Mouse (Mus musculus) CH12.LX (cell line): ENCODE results near the gene Abcd3. TPM values are rescaled to one million over a fixed set of nuclear protein-coding genes. Genes with fewer than 3 reads are reported as not detected.

ENCODE experiments used
- DNase-seq: peaks from one replicate; pipeline ENCODE4 v3.0.0-alpha.2; 2013; ENCODE audit errors: extremely low read depth
- H3K27ac ChIP-seq: 2 replicates; pipeline ENCODE4 v1.5.1; 2012; ENCODE audit warnings: low read depth, mild to moderate bottlenecking, control low read depth, moderate library complexity; ENCODE audit not compliant: insufficient read depth
- H3K27me3 ChIP-seq: replicated peaks from 2 replicates; pipeline ENCODE3; 2012; ENCODE audit warnings: inconsistent platforms
- H3K36me3 ChIP-seq, 2 experiments: replicated peaks in 1 of 2; 2 replicates each; pipeline versions ENCODE3 to v1.6.1; 2012; ENCODE audit warnings: inconsistent platforms in 1 of 2, low read length in 1 of 2, mild to moderate bottlenecking in 1 of 2, mixed read lengths in 1 of 2, moderate library complexity in 1 of 2; ENCODE audit not compliant: control insufficient read depth in 1 of 2, insufficient read depth in 1 of 2
- H3K4me1 ChIP-seq, 2 experiments: 2 replicates each; pipeline ENCODE4 v1.6.1; 2012; ENCODE audit warnings: inconsistent platforms in 1 of 2, moderate library complexity in 1 of 2; ENCODE audit not compliant: insufficient read depth in 2 of 2, control insufficient read depth in 1 of 2
- H3K4me2 ChIP-seq: 2 replicates; pipeline ENCODE4 v1.6.1; 2012; ENCODE audit warnings: low read depth, mild to moderate bottlenecking, control low read depth; ENCODE audit not compliant: poor library complexity, insufficient read depth, severe bottlenecking
- H3K4me3 ChIP-seq, 3 experiments: fragments of 150-350 bp in 1 of 3; sonication (generic) in 1 of 3; replicated peaks in 1 of 3; 2 replicates each; pipeline versions ENCODE3 to v1.5.1; 2011 to 2012; ENCODE audit warnings: low read depth in 2 of 3, low read length in 2 of 3, mild to moderate bottlenecking in 2 of 3, moderate library complexity in 2 of 3, control low read depth in 1 of 3, improper control_type of control experiment in 1 of 3, inconsistent platforms in 1 of 3, mixed read lengths in 1 of 3; ENCODE audit not compliant: poor library complexity in 1 of 3
- H3K79me2 ChIP-seq: replicated peaks from 2 replicates; pipeline ENCODE4 v1.6.1; 2012; ENCODE audit warnings: mild to moderate bottlenecking, moderate library complexity; ENCODE audit not compliant: control insufficient read depth, poor library complexity, insufficient read depth, severe bottlenecking; ENCODE audit errors: extremely low read depth
- H3K9ac ChIP-seq: 2 replicates; pipeline ENCODE4 v1.6.1; 2012; ENCODE audit warnings: low read depth, mild to moderate bottlenecking, control low read depth, moderate library complexity; ENCODE audit not compliant: insufficient read depth
- H3K9me3 ChIP-seq: replicated peaks from 2 replicates; pipeline ENCODE3; 2012; ENCODE audit warnings: low read length, inconsistent platforms, mixed read lengths
- BHLHE40 ChIP-seq: IDR thresholded peaks from 2 replicates; pipeline ENCODE4 v1.6.1; 2011; ENCODE audit warnings: mild to moderate bottlenecking, low read depth, low read length, improper control_type of control experiment
- CHD1 ChIP-seq: IDR thresholded peaks from 2 replicates; pipeline ENCODE4 v1.6.1; 2012; ENCODE audit warnings: low read depth, low read length, improper control_type of control experiment, inconsistent platforms
- CHD2 ChIP-seq: IDR thresholded peaks from 2 replicates; pipeline ENCODE4 v1.6.1; 2011; ENCODE audit warnings: low read length, improper control_type of control experiment
- ELF1 ChIP-seq: IDR thresholded peaks from 2 replicates; pipeline ENCODE4 v1.6.1; 2014; ENCODE audit warnings: low read depth, mild to moderate bottlenecking, inconsistent platforms, low read length, improper control_type of control experiment
- EP300 ChIP-seq: IDR thresholded peaks from 2 replicates; pipeline ENCODE4 v1.6.1; 2011; ENCODE audit warnings: low read length, improper control_type of control experiment
- ETS1 ChIP-seq: conservative IDR thresholded peaks from 2 replicates; pipeline ENCODE4 v1.6.1; 2012; ENCODE audit warnings: low read depth, mild to moderate bottlenecking, inconsistent platforms, low read length, improper control_type of control experiment, moderate library complexity
- GABPA ChIP-seq: IDR thresholded peaks from 2 replicates; pipeline ENCODE4 v1.6.1; 2012; ENCODE audit warnings: low read depth, low read length, improper control_type of control experiment, inconsistent platforms; ENCODE audit not compliant: insufficient replicate concordance
- IRF4 ChIP-seq: IDR thresholded peaks from 2 replicates; pipeline ENCODE4 v1.6.1; 2014; ENCODE audit warnings: low read depth, mild to moderate bottlenecking, inconsistent platforms, low read length, improper control_type of control experiment
- JUN ChIP-seq: IDR thresholded peaks from 2 replicates; pipeline ENCODE4 v1.6.1; 2011; ENCODE audit warnings: low read depth, mild to moderate bottlenecking, low read length, improper control_type of control experiment, moderate library complexity; ENCODE audit not compliant: insufficient read depth
- JUND ChIP-seq: conservative IDR thresholded peaks from 2 replicates; pipeline ENCODE4 v1.6.1; 2011; ENCODE audit warnings: low read depth, low read length, improper control_type of control experiment
- MAZ ChIP-seq: IDR thresholded peaks from 2 replicates; pipeline ENCODE4 v1.6.1; 2012; ENCODE audit warnings: low read depth, mild to moderate bottlenecking, inconsistent platforms, low read length, improper control_type of control experiment, moderate library complexity
- MEF2A ChIP-seq: IDR thresholded peaks from 2 replicates; pipeline ENCODE4 v1.6.1; 2014; ENCODE audit warnings: low read depth, mild to moderate bottlenecking, inconsistent platforms, low read length, improper control_type of control experiment, borderline replicate concordance
- NELFE ChIP-seq: IDR thresholded peaks from 2 replicates; pipeline ENCODE4 v1.6.1; 2011; ENCODE audit warnings: low read depth, low read length, improper control_type of control experiment
- PAX5 ChIP-seq: IDR thresholded peaks from 2 replicates; pipeline ENCODE4 v1.6.1; 2012; ENCODE audit warnings: low read length, inconsistent platforms, mixed read lengths
- POLR2A ChIP-seq: IDR thresholded peaks from 2 replicates; pipeline ENCODE4 v1.6.1; 2011; ENCODE audit warnings: low read depth, mild to moderate bottlenecking, improper control_type of control experiment, low read length
- POLR2AphosphoS2 ChIP-seq: IDR thresholded peaks from 2 replicates; pipeline ENCODE4 v1.6.1; 2011; ENCODE audit warnings: low read depth, low read length, improper control_type of control experiment
- RAD21 ChIP-seq: IDR thresholded peaks from 2 replicates; pipeline ENCODE4 v1.6.1; 2011; ENCODE audit warnings: low read depth, mild to moderate bottlenecking, low read length, improper control_type of control experiment, moderate library complexity
- RCOR1 ChIP-seq: conservative IDR thresholded peaks from 2 replicates; pipeline ENCODE4 v1.6.1; 2012; ENCODE audit warnings: low read depth, mild to moderate bottlenecking, inconsistent platforms, low read length, improper control_type of control experiment
- SMC3 ChIP-seq: IDR thresholded peaks from 2 replicates; pipeline ENCODE4 v1.6.1; 2011; ENCODE audit warnings: low read depth, low read length, improper control_type of control experiment
- TCF12 ChIP-seq: IDR thresholded peaks from 2 replicates; pipeline ENCODE4 v1.6.1; 2014; ENCODE audit warnings: low read depth, mild to moderate bottlenecking, inconsistent platforms, low read length, improper control_type of control experiment
- UBTF ChIP-seq: IDR thresholded peaks from 2 replicates; pipeline ENCODE4 v1.6.1; 2012; ENCODE audit warnings: low read depth, mild to moderate bottlenecking, inconsistent platforms, low read length, improper control_type of control experiment, moderate library complexity
- USF1 ChIP-seq: IDR thresholded peaks from 2 replicates; pipeline ENCODE4 v1.6.1; 2014; ENCODE audit warnings: low read depth, mild to moderate bottlenecking, inconsistent platforms, low read length, improper control_type of control experiment
- USF2 ChIP-seq: conservative IDR thresholded peaks from 2 replicates; pipeline ENCODE4 v1.6.1; 2011; ENCODE audit warnings: low read depth, low read length, improper control_type of control experiment
- ZC3H11A ChIP-seq: IDR thresholded peaks from 2 replicates; pipeline ENCODE4 v1.6.1; 2012; ENCODE audit warnings: low read depth, mild to moderate bottlenecking, inconsistent platforms, low read length, improper control_type of control experiment
- ZMIZ1 ChIP-seq: IDR thresholded peaks from 2 replicates; pipeline ENCODE4 v1.6.1; 2012; ENCODE audit warnings: low read depth, mild to moderate bottlenecking, inconsistent platforms, low read length, improper control_type of control experiment
- dilution Hi-C: fragments of 300-500 bp; cut with MboI; formaldehyde crosslinking; loops from 2 replicates; pipeline ENCODE4 v1.14.3; 2020; ENCODE audit warnings: low sequenced_read_pairs; ENCODE audit not compliant: extremely low pct_unique_long_range_greater_than_20kb, extremely low pct_ligation_motif_present
- in situ Hi-C: fragments of 300-500 bp; cut with MboI; formaldehyde crosslinking; loops from 3 replicates; pipeline ENCODE4 v1.14.3; 2019; ENCODE audit warnings: low sequenced_read_pairs, low pct_ligation_motif_present, low pct_unique_long_range_greater_than_20kb, mixed read lengths
- polyA plus RNA-seq: library from polyadenylated mRNA; unstranded; fragments of >175 nt; gene quantifications from 2 replicates; pipeline ENCODE4 v1.2.1, GENCODE M21; 2012; ENCODE audit warnings: low read depth; ENCODE audit not compliant: insufficient read length
- total RNA-seq, 2 experiments: library from RNA; depleted of rRNA; stranded (reverse); fragments of 300-350 nt in 1 of 2; fragments of >200 nt in 1 of 2; gene quantifications; 2 replicates each; pipeline ENCODE4 v1.2.3; 2012 to 2014

Gene Abcd3
- total and polyA plus RNA-seq, 3 experiments = 53.5 to 65.9 (median 53.8) TPM

GRCm38 (mm10) chr3:121808246-121808645 is 6.9 kb downstream of the Abcd3 start:
- no peak for TF ChIP-seq TCF12
- TF ChIP-seq UBTF = no peak
- TF ChIP-seq ELF1 = no peak
- TF ChIP-seq ZMIZ1 = no peak
- TF ChIP-seq POLR2A = no peak
- no peak for TF ChIP-seq USF1
- no peak for TF ChIP-seq USF2
- TF ChIP-seq, all 38 proteins: peak for 0
- dilution Hi-C loops = no loop called here
- DNase-seq = peak; percentile 56

GRCm38 (mm10) chr3:121794214-121794613 is 20.9 kb downstream of the Abcd3 start:
- Histone ChIP-seq H3K36me3 (peaks cover 21 to 48% of the 10 kb centered on the region in 2 experiments), H3K9ac (no peak overlapping the region), H3K27ac (no peak overlapping the region), H3K4me3 (no peak overlapping the region), H3K4me2 (no peak overlapping the region), H3K9me3 (peaks cover 6% of the 10 kb centered on the region), H3K4me1 (peaks cover 2 to 25% of the 10 kb centered on the region in 2 experiments; a peak in 3 of 4 replicates), H3K79me2 (peaks cover 2% of the 10 kb centered on the region), H3K27me3 (no peaks in the 10 kb centered on the region)
- no peak for DNase-seq
- dilution Hi-C loops (no loop called here), in situ Hi-C loops (no loop called here)
- TF ChIP-seq RCOR1 (no peak), ZC3H11A (no peak), TCF12 (no peak), MEF2A (no peak), USF1 (no peak), SMC3 (no peak), JUND (no peak), MAZ (no peak)

More at GRCm38 (mm10) chr3:121808246-121808645, 6.9 kb downstream of the Abcd3 start:
- in situ Hi-C loops = no loop called here
- no peak overlapping the region for H3K9ac ChIP-seq
- H3K4me2 ChIP-seq = peak overlapping the region; percentile 36
- peaks cover 15 to 33% of the 10 kb centered on the region in 2 experiments for H3K36me3 ChIP-seq
- H3K9me3 ChIP-seq = no peaks in the 10 kb centered on the region
- H3K79me2 ChIP-seq = peaks cover 68% of the 10 kb centered on the region
- H3K4me1 ChIP-seq = peaks cover 10 to 47% of the 10 kb centered on the region in 2 experiments
- no peaks in the 10 kb centered on the region for H3K27me3 ChIP-seq
- H3K4me3 ChIP-seq = no peak overlapping the region
- no peak overlapping the region for H3K27ac ChIP-seq

GRCm38 (mm10) chr3:121792246-121792645 is 22.9 kb downstream of the Abcd3 start:
- Histone ChIP-seq H3K9ac (no peak overlapping the region), H3K9me3 (no peaks in the 10 kb centered on the region), H3K27ac (no peak overlapping the region), H3K4me3 (no peak overlapping the region), H3K79me2 (peaks cover 2% of the 10 kb centered on the region; the same call in 1 of the 2 replicates), H3K36me3 (peaks cover 10 to 36% of the 10 kb centered on the region in 2 experiments), H3K4me2 (no peak overlapping the region), H3K4me1 (peaks cover 2 to 15% of the 10 kb centered on the region in 2 experiments; a peak in 3 of 4 replicates), H3K27me3 (no peaks in the 10 kb centered on the region)
- in situ Hi-C loops = no loop called here
- no peak for DNase-seq
- dilution Hi-C loops = no loop called here
- TF ChIP-seq POLR2AphosphoS2 = no peak
- no peak for TF ChIP-seq MEF2A
- TF ChIP-seq CHD1 = no peak
- TF ChIP-seq GABPA = no peak
- no peak for TF ChIP-seq CHD2
- TF ChIP-seq IRF4 = no peak
- TF ChIP-seq JUN = no peak
- TF ChIP-seq ETS1 = no peak
- no peak for TF ChIP-seq NELFE
- TF ChIP-seq BHLHE40 = no peak
- TF ChIP-seq EP300 = no peak
- TF ChIP-seq POLR2A = no peak
- TF ChIP-seq ZMIZ1 = no peak
- TF ChIP-seq JUND = no peak
- no peak for TF ChIP-seq PAX5
- TF ChIP-seq RAD21 = no peak
